17 mouse cellular contexts compared by ENCODE assay signal in genomic region chr4:40156582-40157499, GRCm38 (mm10). TPM values are rescaled to one million over a fixed set of nuclear protein-coding genes. Genes with fewer than 3 reads are reported as not detected.
A peak's percentile ranks its signal among the peaks of the same experiment; 100 is the strongest.
DNase-seq lines count a peak whose midpoint lies in the region; ATAC-seq and TF ChIP-seq lines count a peak whose summit lies in the region.
"Had no signal": no experiment of that assay in that cellular context is flagged by ENCODE, and none has a peak within 500 bp of the region (broad histone marks: within the 10 kb centered on the region; RNA-seq: fewer than 3 reads in every experiment).

No protein-coding gene starts in this region.

- H3K4me3 ChIP-seq in kidney, adult 2 months (ENCODE audit: insufficient read depth, low read depth, low read length): no peak overlapping the region
- peak overlapping the region; percentile 21 for H3K4me3 ChIP-seq in E14TG2a.4 (replicated peaks; ENCODE audit: low read length)
- no peak overlapping the region for H3K4me3 ChIP-seq in liver, postnatal 0 days (ENCODE audit: low read depth, low read length)
- H3K4me3 ChIP-seq: erythroblast, embryonic 14.5 days; neural tube, embryonic 12.5 days had no signal

- H3K4me2 ChIP-seq in liver, postnatal 0 days (ENCODE audit: low read depth, low read length): peak overlapping the region; percentile 34
- H3K4me2 ChIP-seq: hindbrain, embryonic 14.5 days; neural tube, embryonic 12.5 days had no signal

- no peak for TF ChIP-seq POLR2A in kidney, adult 2 months (IDR thresholded peaks at IDR 0.05; ENCODE audit: low read depth, low read length)

- peak overlapping the region; percentile 40 for H3K27ac ChIP-seq in kidney, adult 2 months (ENCODE audit: insufficient read depth, low read depth, low read length)
- peak overlapping the region; percentile 87 for H3K27ac ChIP-seq in liver, postnatal 0 days (ENCODE audit: low read depth)
- H3K27ac ChIP-seq: hindbrain, embryonic 14.5 days; macrophage; neural tube, embryonic 12.5 days had no signal

- 64% methylated on average over 18 of the region's 18 CpGs for WGBS in kidney, adult 2 months
- 58% methylated on average over 18 of the region's 18 CpGs for WGBS in liver, postnatal 0 days (ENCODE audit: insufficient replicate concordance)

- H3K4me1 ChIP-seq in kidney, adult 2 months (ENCODE audit: control insufficient read depth, insufficient read depth, low read length): peaks cover 34% of the 10 kb centered on the region
- H3K4me1 ChIP-seq in E14TG2a.4 (replicated peaks; ENCODE audit: low read depth, low read length): peaks cover 28% of the 10 kb centered on the region
- peaks cover 33% of the 10 kb centered on the region for H3K4me1 ChIP-seq in liver, postnatal 0 days (ENCODE audit: insufficient read depth)
- H3K4me1 ChIP-seq: neural tube, embryonic 12.5 days had no signal

- TF ChIP-seq CTCF in kidney, adult 2 months (conservative IDR thresholded peaks at IDR 0.05; ENCODE audit: insufficient read depth, insufficient read length, low read depth, low read length): no peak
- TF ChIP-seq CTCF in E14TG2a.4 (conservative IDR thresholded peaks at IDR 0.05; ENCODE audit: low read length): no peak
- no peak for TF ChIP-seq CTCF in liver, postnatal 0 days (IDR thresholded peaks at IDR 0.05; ENCODE audit: low read depth)

- H3K36me3 ChIP-seq in kidney, adult 2 months (ENCODE audit: control insufficient read depth, insufficient read depth, low read length): no peaks in the 10 kb centered on the region
- peaks cover 7% of the 10 kb centered on the region; the same call in 1 of the 2 replicates for H3K36me3 ChIP-seq in E14TG2a.4 (ENCODE audit: insufficient read depth, low read length)
- H3K36me3 ChIP-seq in liver, postnatal 0 days (replicated peaks; ENCODE audit: insufficient read depth, low read length): 0 out of 2 replicates have a peak, but pooled peaks cover 4% of the 10 kb centered on the region

- no peaks in the 10 kb centered on the region for H3K27me3 ChIP-seq in kidney, adult 2 months (replicated peaks; ENCODE audit: control insufficient read depth, insufficient read depth, low read length)
- H3K27me3 ChIP-seq in E14TG2a.4 (ENCODE audit: insufficient read depth, low read length): no peaks in the 10 kb centered on the region
- no peaks in the 10 kb centered on the region for H3K27me3 ChIP-seq in liver, postnatal 0 days (ENCODE audit: insufficient read depth, low read length)
- H3K27me3 ChIP-seq: neural tube, embryonic 12.5 days had no signal

- no peak for TF ChIP-seq EP300 in liver, postnatal 0 days (IDR thresholded peaks at IDR 0.05; ENCODE audit: low read depth)

- peak; percentile 35 for DNase-seq in kidney, adult 2 months
- DNase-seq in kidney, adult 9 months: no peak
- peak; percentile 78 for DNase-seq in fat pad, adult 2 months (ENCODE audit: extremely low read depth, low read depth, low spot score)
- peak; percentile 24 for DNase-seq in liver, postnatal 0 days
- DNase-seq in urinary bladder, postnatal 14 days (ENCODE audit: low spot score): no peak
- no peak for DNase-seq in adrenal gland, postnatal 25 days
- no peak for DNase-seq in spleen, postnatal 36 days (ENCODE audit: low spot score in 2 of 2)
- DNase-seq: cerebellum, adult 9-10 months; embryo, embryonic 11 days; kidney, postnatal 14 days had no signal

- peak overlapping the region; percentile 47; the same call in 1 of the 2 replicates for H3K9ac ChIP-seq in liver, postnatal 0 days (replicated peaks)
- H3K9ac ChIP-seq: hindbrain, embryonic 14.5 days; neural tube, embryonic 12.5 days had no signal

- H3K9me3 ChIP-seq in E14TG2a.4 (ENCODE audit: low read length): peaks cover 12% of the 10 kb centered on the region
- H3K9me3 ChIP-seq in liver, postnatal 0 days (ENCODE audit: low read length): no peaks in the 10 kb centered on the region

- ATAC-seq in liver, postnatal 0 days: peak; percentile 10; the same call in 1 of the 2 replicates
- ATAC-seq: activated CD4-positive, CD25-positive, alpha-beta regulatory T cell, adult 4 months; midbrain, embryonic 16.5 days had no signal

RNA-seq across cellular contexts. Expression of gene Aco1, which starts 14.0 kb away (rescaled TPM):
- polyA plus RNA-seq in kidney, adult 2 months (2012; rRNA removed): 179 and 182 TPM in 2 replicates
- polyA plus RNA-seq in liver, postnatal 0 days (2015; fragmentation: Nextera tagmentation; extraction: Ambion mirVana): 40.1 and 41.1 TPM in 2 replicates
- total RNA-seq in adrenal gland, postnatal 25 days (2021): 161 and 187 TPM in 2 replicates

Comparison
In these comparisons a context has a peak if more than half of its experiments do, and no peak if none do; other contexts are left out.
1. DNase-seq: peak in kidney, adult 2 months (single experiment), fat pad, adult 2 months (single experiment) and liver, postnatal 0 days (single experiment); none in kidney, adult 9 months (single experiment), urinary bladder, postnatal 14 days (single experiment), adrenal gland, postnatal 25 days (single experiment) and spleen, postnatal 36 days (0 of 2).